Mouse (Mus musculus): ENCODE data around the gene Ttll4. TPM values are rescaled to one million over a fixed set of nuclear protein-coding genes. Genes with fewer than 3 reads are reported as not detected.

Gene Ttll4
- polyA plus RNA-seq, 1 experiment from 2014 or later = 11.8 TPM

DNA sequence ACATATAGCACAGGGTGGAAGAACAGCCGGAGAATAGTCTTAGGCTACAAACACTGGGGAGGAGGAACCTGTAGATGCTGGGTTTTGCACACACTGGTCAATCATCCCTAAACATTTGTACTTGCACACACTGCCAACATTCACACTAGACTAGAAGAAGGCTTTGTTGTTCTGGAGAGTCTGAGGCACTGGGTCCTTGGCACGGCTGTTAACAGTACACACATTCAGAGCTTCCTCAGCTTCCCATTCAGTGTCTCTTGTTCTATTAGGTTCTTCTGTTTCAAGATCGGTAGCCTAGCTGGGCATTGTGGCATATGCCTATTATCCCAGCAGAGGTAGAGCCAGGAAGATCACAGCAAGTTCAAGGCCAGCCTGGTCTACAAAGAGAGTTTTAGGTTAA, 42.6 kb downstream of the Ttll4 start:
- Histone ChIP-seq H3K9me3 (ENCODE audit: low read length) (no peaks in the 10 kb centered on the region), H3K9ac (replicated peaks; ENCODE audit: low read length) (no peak overlapping the region), H3K27ac (ENCODE audit: low read length) (no peak overlapping the region), H3K4me3 (ENCODE audit: low read length) (no peak overlapping the region), H3K4me2 (replicated peaks; ENCODE audit: low read depth, low read length) (no peak overlapping the region), H3K4me1 (ENCODE audit: insufficient read depth, low read length) (no peaks in the 10 kb centered on the region), H3K36me3 (ENCODE audit: insufficient read depth, low read length) (peaks cover 10% of the 10 kb centered on the region), H3K27me3 (ENCODE audit: insufficient read depth, low read length) (no peaks in the 10 kb centered on the region)
- WGBS = 81% methylated on average over 3 of the region's 3 CpGs
- no peak for ATAC-seq (ENCODE audit: low FRiP score, low TSS enrichment)

DNA sequence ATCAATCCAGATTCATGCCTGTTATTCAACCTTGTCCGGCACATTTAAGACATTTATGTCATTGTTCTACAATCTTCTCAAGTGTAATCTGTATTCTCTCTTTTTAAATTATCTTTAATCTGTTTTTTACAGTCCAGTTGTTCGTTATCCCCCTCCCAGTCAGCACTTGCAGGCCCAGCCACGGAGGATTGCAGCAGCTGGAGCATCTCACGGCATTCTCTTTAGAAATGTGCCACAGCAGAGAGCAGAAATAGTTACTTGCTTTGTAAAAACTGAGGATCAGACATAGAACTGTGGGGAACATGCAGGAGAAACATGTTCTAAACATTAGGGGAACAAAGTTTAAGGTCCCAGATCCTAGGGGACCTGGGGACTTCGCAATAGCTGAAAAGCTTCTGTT, 43.5 kb downstream of the Ttll4 start:
- no peak overlapping the region for H3K4me3 ChIP-seq (ENCODE audit: low read length)
- H3K27ac ChIP-seq (ENCODE audit: low read length) = peak overlapping the region; percentile 25
- H3K9me3 ChIP-seq (ENCODE audit: low read length) = no peaks in the 10 kb centered on the region
- ATAC-seq (ENCODE audit: low FRiP score, low TSS enrichment) = no peak
- 49% methylated on average over 5 of the region's 5 CpGs for WGBS
- no peaks in the 10 kb centered on the region for H3K27me3 ChIP-seq (ENCODE audit: insufficient read depth, low read length)
- H3K9ac ChIP-seq (replicated peaks; ENCODE audit: low read length) = no peak overlapping the region
- H3K4me1 ChIP-seq (ENCODE audit: insufficient read depth, low read length) = no peaks in the 10 kb centered on the region
- peaks cover 5% of the 10 kb centered on the region; the same call in 1 of the 2 replicates for H3K36me3 ChIP-seq (ENCODE audit: insufficient read depth, low read length)
- H3K4me2 ChIP-seq (replicated peaks; ENCODE audit: low read depth, low read length) = no peak overlapping the region

DNA sequence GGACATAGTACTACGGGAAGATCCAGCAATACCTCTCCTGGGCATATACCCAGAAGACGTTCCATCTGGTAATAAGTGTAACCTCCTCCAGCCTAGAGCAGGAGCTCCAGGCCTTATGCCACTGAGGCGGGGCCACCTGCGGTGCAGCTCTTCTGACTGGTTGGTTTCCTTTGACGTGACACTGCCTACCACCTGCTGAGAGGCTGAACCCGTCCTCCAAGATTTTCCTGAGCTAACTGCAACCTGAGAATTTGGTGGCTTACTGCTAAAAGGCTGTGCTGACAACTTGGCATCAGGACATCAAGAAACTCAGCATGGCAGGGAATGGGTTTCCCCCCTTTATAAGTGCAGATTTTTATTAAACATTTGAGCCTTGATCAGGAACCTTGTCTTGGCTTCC, 48.0 kb downstream of the Ttll4 start:
- H3K4me2 ChIP-seq (replicated peaks; ENCODE audit: low read depth, low read length) = no peak overlapping the region
- no peak overlapping the region for H3K9ac ChIP-seq (replicated peaks; ENCODE audit: low read length)
- no peak overlapping the region for H3K27ac ChIP-seq (ENCODE audit: low read length)
- ATAC-seq (ENCODE audit: low FRiP score, low TSS enrichment) = no peak
- no peaks in the 10 kb centered on the region for H3K9me3 ChIP-seq (ENCODE audit: low read length)
- no peak overlapping the region for H3K4me3 ChIP-seq (ENCODE audit: low read length)
- 40% methylated on average over 6 of the region's 6 CpGs for WGBS
- no peaks in the 10 kb centered on the region for H3K36me3 ChIP-seq (ENCODE audit: insufficient read depth, low read length)
- no peaks in the 10 kb centered on the region for H3K27me3 ChIP-seq (ENCODE audit: insufficient read depth, low read length)
- peaks cover 6% of the 10 kb centered on the region for H3K4me1 ChIP-seq (ENCODE audit: insufficient read depth, low read length)

DNA sequence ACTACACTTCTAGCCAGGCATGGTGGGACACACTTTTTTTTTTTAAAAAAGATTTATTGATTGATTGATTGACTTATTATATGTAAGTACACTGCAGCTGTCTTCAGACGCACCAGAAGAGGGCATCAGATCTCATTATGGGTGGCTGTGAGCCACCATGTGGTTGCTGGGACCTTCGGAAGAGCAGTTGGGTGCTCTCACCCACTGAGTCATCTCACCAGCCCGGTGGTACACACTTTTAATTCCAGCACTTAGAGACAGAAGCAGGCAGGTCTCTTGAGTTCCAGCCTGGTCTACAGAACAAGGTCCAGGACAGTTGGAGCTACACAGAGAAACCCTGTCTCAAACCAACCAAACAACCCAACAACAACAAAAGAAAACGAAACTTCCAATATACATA, 50.5 kb downstream of the Ttll4 start:
- no peaks in the 10 kb centered on the region for H3K27me3 ChIP-seq (ENCODE audit: insufficient read depth, low read length)
- H3K4me1 ChIP-seq (ENCODE audit: insufficient read depth, low read length) = peaks cover 6% of the 10 kb centered on the region
- 86% methylated on average over 4 of the region's 4 CpGs for WGBS
- no peak for ATAC-seq (ENCODE audit: low FRiP score, low TSS enrichment)
- no peak overlapping the region for H3K27ac ChIP-seq (ENCODE audit: low read length)
- no peak overlapping the region for H3K4me3 ChIP-seq (ENCODE audit: low read length)
- H3K9me3 ChIP-seq (ENCODE audit: low read length) = no peaks in the 10 kb centered on the region
- H3K36me3 ChIP-seq (ENCODE audit: insufficient read depth, low read length) = no peaks in the 10 kb centered on the region
- H3K9ac ChIP-seq (replicated peaks; ENCODE audit: low read length) = no peak overlapping the region
- H3K4me2 ChIP-seq (replicated peaks; ENCODE audit: low read depth, low read length) = no peak overlapping the region

DNA sequence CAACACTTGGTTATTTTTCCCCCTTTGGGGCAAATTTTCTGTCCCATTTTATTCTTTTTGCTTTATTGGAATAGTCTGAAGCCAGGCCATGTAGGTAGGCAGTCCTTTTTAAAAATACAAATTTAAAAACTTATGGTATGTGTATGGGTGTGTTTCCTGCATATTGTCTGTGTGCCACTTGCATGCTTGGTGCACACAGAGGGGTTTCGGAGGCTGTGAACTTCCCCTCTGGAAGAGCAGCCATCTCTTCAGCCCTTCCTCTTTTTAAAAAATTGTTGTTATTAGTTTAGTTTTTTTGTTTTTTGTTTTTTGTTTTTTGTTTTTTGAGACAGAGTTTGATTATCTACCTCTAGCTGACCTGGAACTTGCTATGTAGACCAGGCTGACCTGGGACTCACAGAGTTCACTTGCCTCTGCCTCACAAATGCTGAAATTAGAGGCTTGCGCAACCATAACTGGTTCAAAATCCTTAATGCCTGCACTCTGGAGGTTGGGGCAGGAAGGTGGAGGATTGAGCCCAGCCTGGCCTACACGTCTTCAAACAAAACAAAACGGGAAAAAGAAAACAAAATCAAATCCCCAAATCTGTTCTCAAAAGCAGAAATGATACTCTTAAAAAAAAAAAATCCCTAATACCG, 51.0 kb downstream of the Ttll4 start:
- peak overlapping the region; percentile 56 for H3K4me3 ChIP-seq (ENCODE audit: low read length)
- no peaks in the 10 kb centered on the region for H3K36me3 ChIP-seq (ENCODE audit: insufficient read depth, low read length)
- H3K4me2 ChIP-seq (replicated peaks; ENCODE audit: low read depth, low read length) = peak overlapping the region; percentile 85
- no peak overlapping the region for H3K27ac ChIP-seq (ENCODE audit: low read length)
- no peaks in the 10 kb centered on the region for H3K27me3 ChIP-seq (ENCODE audit: insufficient read depth, low read length)
- WGBS = 34% methylated on average over 5 of the region's 5 CpGs
- peak overlapping the region; percentile 72 for H3K9ac ChIP-seq (replicated peaks; ENCODE audit: low read length)
- H3K4me1 ChIP-seq (ENCODE audit: insufficient read depth, low read length) = peaks cover 6% of the 10 kb centered on the region
- ATAC-seq (ENCODE audit: low FRiP score, low TSS enrichment) = no peak
- no peaks in the 10 kb centered on the region for H3K9me3 ChIP-seq (ENCODE audit: low read length)

DNA sequence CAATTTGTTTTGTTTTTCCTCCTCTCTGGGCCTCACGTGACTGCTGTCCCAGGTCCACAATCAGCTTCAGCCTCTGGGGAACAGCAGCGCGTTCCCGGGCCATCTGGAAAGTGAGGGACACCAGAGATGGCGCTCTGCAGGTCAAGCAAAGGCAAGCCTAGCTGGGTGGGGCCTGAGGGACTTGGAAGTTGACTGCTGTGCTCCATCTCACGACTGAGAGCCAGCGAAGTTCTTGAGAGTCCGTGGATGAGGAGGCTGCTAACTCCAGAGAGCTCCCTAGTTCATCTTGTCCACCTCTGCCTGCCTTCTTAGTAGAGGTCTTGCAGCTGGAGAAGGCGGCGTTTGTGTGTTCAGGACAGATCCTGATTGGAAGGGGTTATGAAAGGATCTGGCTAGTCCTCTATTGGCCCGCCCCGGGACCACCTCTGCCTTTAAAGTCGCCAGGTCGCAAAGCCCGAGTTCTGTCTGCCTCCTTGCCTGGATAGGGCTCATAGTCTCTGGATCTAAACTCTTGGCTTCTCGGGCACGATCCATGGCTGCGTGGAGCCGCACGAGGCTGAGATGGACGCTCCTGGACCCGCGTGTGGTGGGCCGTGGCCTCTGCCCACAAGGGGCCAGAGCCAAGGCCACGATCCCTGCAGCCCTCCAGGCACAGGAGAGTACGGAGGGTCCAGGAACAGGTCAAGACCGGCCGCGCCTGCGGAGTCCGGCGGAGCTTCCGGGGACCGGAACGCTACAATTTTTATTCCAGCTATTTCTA, 51.7 kb downstream of the Ttll4 start, which contains the start of gene Cyp27a1:
Gene Cyp27a1, plus strand, starts transcription at position 476 of the 760 bp plus-strand sequence.
- Histone ChIP-seq H3K27me3 (ENCODE audit: insufficient read depth, low read length) (no peaks in the 10 kb centered on the region), H3K4me3 (ENCODE audit: low read length) (peak within 1 kb of the TSS; percentile 56), H3K27ac (ENCODE audit: low read length) (0 out of 2 replicates have a peak within 1 kb of the TSS, but pooled peaks have one; percentile 31), H3K4me1 (ENCODE audit: insufficient read depth, low read length) (peaks cover 6% of the 10 kb centered on the region), H3K9me3 (ENCODE audit: low read length) (no peaks in the 10 kb centered on the region), H3K4me2 (replicated peaks; ENCODE audit: low read depth, low read length) (peak within 1 kb of the TSS; percentile 85), H3K9ac (replicated peaks; ENCODE audit: low read length) (peak within 1 kb of the TSS; percentile 72), H3K36me3 (ENCODE audit: insufficient read depth, low read length) (no peaks in the 10 kb centered on the region)
- 2% methylated on average over 35 of the region's 35 CpGs for WGBS
- peak; percentile 91 for ATAC-seq (ENCODE audit: low FRiP score, low TSS enrichment)

DNA sequence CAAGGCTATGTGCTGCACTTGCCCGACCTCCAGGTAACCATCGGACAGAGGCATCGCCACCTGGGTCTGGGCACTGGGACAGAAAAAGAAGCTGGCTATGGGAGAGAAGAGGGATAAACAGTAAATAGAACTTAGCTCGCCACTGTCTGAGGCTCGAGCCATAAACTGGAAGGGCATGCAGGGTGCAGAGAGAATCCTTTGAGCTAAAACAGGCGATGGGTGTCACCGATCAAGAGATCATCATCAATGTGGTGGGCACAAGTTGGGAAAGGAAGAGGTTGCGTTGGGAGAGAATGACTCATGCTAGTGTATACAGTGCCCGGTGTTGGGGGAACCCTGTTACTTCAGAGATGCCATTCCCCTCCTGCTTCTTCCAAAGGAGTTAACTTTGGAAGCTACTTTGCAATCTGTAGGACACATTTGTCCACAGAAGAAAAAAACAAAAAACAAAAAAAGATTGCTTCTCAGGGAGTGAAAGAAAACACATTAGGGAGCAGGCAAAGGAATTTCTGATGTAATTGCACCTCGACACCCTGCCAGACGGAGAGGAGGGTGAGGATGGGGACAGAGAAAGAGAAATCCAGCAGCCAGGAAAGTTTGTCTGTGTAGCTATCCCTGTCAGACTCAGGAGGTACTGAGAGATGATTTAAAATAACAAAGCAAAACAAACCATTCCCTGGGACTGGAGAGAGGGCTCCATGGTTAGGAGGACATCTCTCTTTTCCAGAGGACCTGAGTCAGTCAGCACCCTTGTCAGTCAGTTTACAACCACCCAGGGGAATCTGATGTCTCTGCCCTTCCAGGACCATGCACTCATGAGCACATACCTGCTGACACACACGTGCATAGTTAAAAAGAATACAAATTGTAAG, 52.5 kb downstream of the Ttll4 start:
- H3K4me3 ChIP-seq (ENCODE audit: low read length) = peak overlapping the region; percentile 56
- H3K36me3 ChIP-seq (ENCODE audit: insufficient read depth, low read length) = no peaks in the 10 kb centered on the region
- peaks cover 6% of the 10 kb centered on the region for H3K4me1 ChIP-seq (ENCODE audit: insufficient read depth, low read length)
- peak overlapping the region; percentile 72 for H3K9ac ChIP-seq (replicated peaks; ENCODE audit: low read length)
- H3K27ac ChIP-seq (ENCODE audit: low read length) = no peak overlapping the region
- peak overlapping the region; percentile 85 for H3K4me2 ChIP-seq (replicated peaks; ENCODE audit: low read depth, low read length)
- WGBS = 22% methylated on average over 12 of the region's 12 CpGs
- no peaks in the 10 kb centered on the region for H3K27me3 ChIP-seq (ENCODE audit: insufficient read depth, low read length)
- ATAC-seq (ENCODE audit: low FRiP score, low TSS enrichment) = no peak
- H3K9me3 ChIP-seq (ENCODE audit: low read length) = no peaks in the 10 kb centered on the region

DNA sequence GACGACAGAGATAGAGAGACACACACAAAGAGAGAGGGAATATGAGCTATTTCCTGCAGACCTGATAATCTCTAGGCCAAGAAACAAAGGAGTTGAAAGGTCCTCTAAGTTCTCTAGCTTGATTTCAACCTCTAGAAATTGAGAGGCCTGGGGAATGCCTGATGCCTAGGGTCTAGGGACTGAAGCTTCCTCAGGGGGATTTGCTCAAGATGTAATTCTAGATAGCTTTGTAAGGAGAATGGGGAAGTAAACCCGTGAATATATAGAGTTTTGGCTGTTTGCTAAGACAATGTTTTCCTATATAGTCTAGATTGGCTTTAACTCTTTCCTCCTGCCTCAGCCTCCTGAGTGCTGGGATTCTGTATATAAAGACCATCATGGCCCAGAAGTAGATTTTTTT, 53.4 kb downstream of the Ttll4 start:
- H3K9me3 ChIP-seq (ENCODE audit: low read length) = no peaks in the 10 kb centered on the region
- no peaks in the 10 kb centered on the region for H3K36me3 ChIP-seq (ENCODE audit: insufficient read depth, low read length)
- no peak overlapping the region for H3K4me2 ChIP-seq (replicated peaks; ENCODE audit: low read depth, low read length)
- peaks cover 6% of the 10 kb centered on the region for H3K4me1 ChIP-seq (ENCODE audit: insufficient read depth, low read length)
- H3K4me3 ChIP-seq (ENCODE audit: low read length) = no peak overlapping the region
- H3K27me3 ChIP-seq (ENCODE audit: insufficient read depth, low read length) = no peaks in the 10 kb centered on the region
- ATAC-seq (ENCODE audit: low FRiP score, low TSS enrichment) = no peak
- no peak overlapping the region for H3K9ac ChIP-seq (replicated peaks; ENCODE audit: low read length)
- no peak overlapping the region for H3K27ac ChIP-seq (ENCODE audit: low read length)
- 38% methylated on average over 2 of the region's 2 CpGs for WGBS

DNA sequence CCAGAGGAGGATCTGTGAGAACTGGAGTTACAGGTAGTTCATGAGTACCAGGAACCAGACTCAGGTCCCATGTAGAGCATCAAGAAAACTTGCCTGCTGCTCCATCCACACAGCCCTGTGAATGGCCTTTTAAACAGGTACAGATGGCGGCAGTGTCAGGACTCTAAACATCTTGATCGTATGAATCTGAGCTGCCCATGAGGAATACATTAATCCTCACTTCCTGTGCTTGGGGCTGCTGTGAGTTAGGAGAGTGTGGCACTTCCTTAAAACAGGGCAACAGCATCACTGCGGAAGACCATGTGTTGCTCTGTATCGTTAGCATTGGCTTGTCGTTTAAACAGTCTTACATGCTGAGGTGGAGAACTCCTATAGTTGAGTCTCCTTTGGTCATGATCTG, 53.9 kb downstream of the Ttll4 start:
- no peak overlapping the region for H3K9ac ChIP-seq (replicated peaks; ENCODE audit: low read length)
- WGBS = 67% methylated on average over 5 of the region's 5 CpGs

More for the DNA sequence above, 53.9 kb downstream of the Ttll4 start:
- Histone ChIP-seq H3K36me3 (ENCODE audit: insufficient read depth, low read length) (no peaks in the 10 kb centered on the region), H3K4me3 (ENCODE audit: low read length) (no peak overlapping the region), H3K27me3 (ENCODE audit: insufficient read depth, low read length) (no peaks in the 10 kb centered on the region), H3K27ac (ENCODE audit: low read length) (no peak overlapping the region), H3K9me3 (ENCODE audit: low read length) (no peaks in the 10 kb centered on the region), H3K4me1 (ENCODE audit: insufficient read depth, low read length) (peaks cover 6% of the 10 kb centered on the region), H3K4me2 (replicated peaks; ENCODE audit: low read depth, low read length) (no peak overlapping the region)
- no peak for ATAC-seq (ENCODE audit: low FRiP score, low TSS enrichment)
